Mouse (Mus musculus) mouse embryonic stem cell (cell line): Measurements from ENCODE around the gene Cd209g.
"Not testable (repeated sequence)": the region's sequence is repeated elsewhere in the genome, so short reads cannot be mapped to it uniquely, and the experiment has no call there.

Experiments
- in situ Hi-C, 2 experiments: fragments of 300-500 bp; cut with MboI; formaldehyde crosslinking; loops; 1 replicate in 1 of 2; 3 replicates in 1 of 2; pipeline ENCODE4 v1.14.3; 2019 to 2020; ENCODE audit warnings: low sequenced_read_pairs in 2 of 2, low pct_unique_long_range_greater_than_20kb in 1 of 2, mixed read lengths in 1 of 2; ENCODE audit not compliant: unreplicated experiment in 1 of 2

Cd209g gene

GRCm38 (mm10) chr8:4133798-4134197 is at the start of gene Cd209g:
TSS of gene Cd209g (plus strand) at chr8:4134098.
- in situ Hi-C loops: no loop called here

- in situ Hi-C loops: not testable (repeated sequence)
These were observed 46.6 kb upstream of the Cd209g start for GRCm38 (mm10) chr8:4087180-4087722.

- in situ Hi-C loops: not testable (repeated sequence)
These were observed 45.4 kb upstream of the Cd209g start for GRCm38 (mm10) chr8:4088514-4088913.

- in situ Hi-C loops: not testable (repeated sequence)
These were observed 28.2 kb upstream of the Cd209g start, which contains the start of gene Cd209f for GRCm38 (mm10) chr8:4105735-4106134. TSS of gene Cd209f (minus strand) at chr8:4105835.

- in situ Hi-C loops: no loop called here
These were observed 6.1 kb downstream of the Cd209g start for GRCm38 (mm10) chr8:4139660-4140646.

- in situ Hi-C loops: no loop called here
These were observed 7.8 kb downstream of the Cd209g start for GRCm38 (mm10) chr8:4141721-4142120.

- in situ Hi-C loops: no loop called here
These were observed 13.4 kb downstream of the Cd209g start for GRCm38 (mm10) chr8:4147272-4147671.

GRCm38 (mm10) chr8:4154878-4155277 is 21.0 kb downstream of the Cd209g start:
- in situ Hi-C loops: loop anchor here (25.0 kb wide), 1 partner anchor 207 kb away; no protein-coding TSS in a partner anchor

GRCm38 (mm10) chr8:4162786-4163185 is 28.9 kb downstream of the Cd209g start:
- in situ Hi-C loops: loop anchor here (25.0 kb wide), 1 partner anchor 200 kb away; no protein-coding TSS in a partner anchor

GRCm38 (mm10) chr8:4165176-4165851 is 31.4 kb downstream of the Cd209g start:
- in situ Hi-C loops: loop anchor here (25.0 kb wide), 1 partner anchor 197 kb away; no protein-coding TSS in a partner anchor

- in situ Hi-C loops: loop anchor here (25.0 kb wide), 1 partner anchor 196 kb away; no protein-coding TSS in a partner anchor
These were observed 32.2 kb downstream of the Cd209g start, which contains the start of gene Evi5l for GRCm38 (mm10) chr8:4165852-4166751. TSS of gene Evi5l (plus strand) at chr8:4166567.

GRCm38 (mm10) chr8:4166881-4167525 is 33.1 kb downstream of the Cd209g start:
- in situ Hi-C loops: loop anchor here (25.0 kb wide), 1 partner anchor 195 kb away; no protein-coding TSS in a partner anchor

- in situ Hi-C loops: loop anchor here (25.0 kb wide), 1 partner anchor 194 kb away; no protein-coding TSS in a partner anchor
These were observed 34.0 kb downstream of the Cd209g start for GRCm38 (mm10) chr8:4167918-4168317.

GRCm38 (mm10) chr8:4172486-4172885 is 38.6 kb downstream of the Cd209g start:
- in situ Hi-C loops: loop anchor here (25.0 kb wide), 1 partner anchor 190 kb away; no protein-coding TSS in a partner anchor

GRCm38 (mm10) chr8:4174018-4174417 is 40.1 kb downstream of the Cd209g start:
- in situ Hi-C loops: loop anchor here (25.0 kb wide), 1 partner anchor 188 kb away; no protein-coding TSS in a partner anchor

- in situ Hi-C loops: no loop called here
These were observed 49.5 kb downstream of the Cd209g start for GRCm38 (mm10) chr8:4183409-4183808.

GRCm38 (mm10) chr8:4186151-4186550 is 52.3 kb downstream of the Cd209g start:
- in situ Hi-C loops: no loop called here
